Mouse (Mus musculus) MEL-GATA-1-ER (cell line): ENCODE measurements around the gene 1700025F22Rik.
"Not testable (repeated sequence)": the region's sequence is repeated elsewhere in the genome, so short reads cannot be mapped to it uniquely, and the experiment has no call there.

ENCODE experiments used
- DNase-seq: peaks from one replicate; pipeline ENCODE4 v3.0.0-alpha.2; 2012; ENCODE audit warnings: low read depth; ENCODE audit errors: extremely low read depth

Gene 1700025F22Rik

DNA sequence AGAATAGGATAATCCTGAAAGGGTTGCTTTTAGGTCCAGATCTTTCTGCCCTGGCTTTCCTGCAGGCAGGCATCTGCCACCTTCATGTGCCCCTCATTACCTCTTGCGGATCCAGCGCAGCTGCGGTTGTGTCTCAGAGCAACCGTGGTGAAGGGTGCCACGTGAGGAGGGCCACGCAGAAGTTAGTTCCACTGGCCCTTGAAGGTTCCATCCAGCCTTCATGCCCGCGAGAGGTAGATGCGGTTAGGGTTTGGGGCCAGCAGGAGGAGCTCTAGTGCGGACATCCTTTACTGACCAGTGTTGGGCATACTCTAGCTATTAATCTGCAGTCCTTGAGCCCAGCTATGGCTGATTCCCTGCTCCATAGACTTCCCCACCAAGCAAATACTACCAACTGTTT, at the start of gene 1700025F22Rik:
Gene 1700025F22Rik (minus strand): TSS at position 149 of the 400 bp plus-strand sequence.
- no peak for DNase-seq

DNA sequence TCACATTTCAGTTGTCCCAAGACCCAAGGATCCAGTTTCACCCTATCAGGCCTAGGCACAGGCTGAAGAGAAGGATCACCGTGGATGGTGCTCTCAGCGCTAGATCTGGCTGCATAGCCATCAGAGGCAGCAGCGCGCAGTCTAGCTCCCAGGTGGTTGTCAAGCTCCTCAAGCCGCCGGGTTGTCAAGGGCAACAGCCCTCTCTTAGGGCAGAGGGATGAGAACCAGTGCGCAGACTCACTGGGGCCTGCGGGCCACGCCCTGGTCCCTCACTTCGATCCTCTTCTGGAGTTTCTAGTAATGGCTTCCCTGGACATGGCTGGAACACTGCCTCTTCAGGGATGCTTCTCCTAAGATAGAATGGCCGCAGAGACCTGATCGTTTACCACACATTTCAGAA, 31.4 kb upstream of the 1700025F22Rik start, which contains the start of gene Ms4a13:
Gene Ms4a13 (minus strand): TSS at position 192 of the 400 bp plus-strand sequence.
- DNase-seq: no peak

DNA sequence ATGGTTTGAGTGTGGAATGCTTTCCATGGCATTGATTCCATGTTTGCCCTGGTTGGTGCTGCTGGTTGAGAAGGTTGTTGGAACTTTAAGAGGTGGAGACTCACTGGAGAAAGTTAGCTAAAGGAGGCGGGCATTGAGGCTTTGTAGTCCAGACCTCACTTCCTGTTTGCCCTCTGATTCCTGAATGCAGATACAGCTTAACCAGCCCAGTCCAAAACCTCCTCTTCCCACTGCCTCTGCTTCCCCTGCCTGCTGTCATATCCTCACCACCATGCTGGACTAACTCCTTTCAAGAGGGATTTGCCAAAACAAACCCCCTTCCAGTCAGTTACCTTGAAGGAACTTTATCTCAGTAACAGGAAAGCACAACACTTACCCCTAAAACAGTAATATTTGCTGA, 27.4 kb upstream of the 1700025F22Rik start:
- no peak for DNase-seq

DNA sequence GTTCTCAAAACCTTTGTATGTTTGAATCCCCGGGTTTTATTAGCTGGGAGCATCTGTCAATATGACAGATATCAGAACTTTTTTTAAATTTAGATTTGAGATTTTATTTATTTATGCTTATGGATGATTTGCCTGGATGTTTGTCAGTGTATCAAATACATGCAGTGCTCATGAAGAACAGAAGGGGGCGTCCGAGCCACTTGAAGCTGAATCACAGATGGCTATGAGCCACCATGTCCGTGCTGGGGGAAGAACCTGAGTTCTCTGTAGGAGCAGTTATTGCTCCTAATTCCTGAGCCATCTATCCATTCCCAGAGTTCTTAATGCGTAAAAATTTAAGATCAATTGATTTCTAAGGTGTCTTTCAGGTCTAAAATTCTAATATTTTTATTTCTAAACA, 19.0 kb upstream of the 1700025F22Rik start:
- DNase-seq: no peak

DNA sequence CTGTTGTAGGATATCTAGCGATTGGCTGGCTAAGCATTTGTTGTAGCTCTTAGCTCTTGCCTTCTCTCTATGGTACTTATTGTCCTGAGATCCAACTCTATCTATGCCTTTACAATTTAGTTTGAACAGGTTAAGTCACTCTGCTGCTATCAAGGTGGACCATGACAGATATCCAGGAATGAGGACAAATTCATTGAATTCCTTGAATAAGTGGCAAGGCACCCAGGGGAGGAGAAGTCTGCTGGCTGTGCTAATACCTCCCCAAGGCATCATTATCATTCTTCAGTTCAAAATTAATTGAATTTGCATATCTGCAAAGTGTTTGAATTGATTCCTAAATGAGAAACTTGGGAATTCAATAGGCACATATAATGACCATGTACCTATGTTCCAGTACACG, 12.3 kb upstream of the 1700025F22Rik start:
- no peak for DNase-seq

DNA sequence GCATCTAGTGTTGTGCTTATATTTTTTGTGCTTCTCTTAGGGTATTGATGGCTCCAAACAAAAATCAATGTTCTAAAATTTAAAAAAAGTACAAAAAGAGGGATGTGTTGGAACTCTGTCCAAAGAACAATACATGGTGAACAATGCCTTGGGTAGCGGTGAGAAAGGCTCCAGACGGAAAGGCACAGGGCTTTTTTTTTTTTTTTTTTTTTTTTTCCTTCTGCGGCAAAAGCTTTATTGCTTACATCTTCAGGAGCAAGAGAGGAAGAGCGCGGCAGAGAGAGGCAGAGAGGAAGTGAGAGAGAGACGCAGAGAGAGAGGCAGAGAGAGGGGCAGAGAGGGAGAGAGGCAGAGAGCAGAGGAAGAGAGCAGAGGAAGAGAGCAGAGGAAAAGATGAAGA, 7.2 kb downstream of the 1700025F22Rik start:
- DNase-seq: not testable (repeated sequence)

DNA sequence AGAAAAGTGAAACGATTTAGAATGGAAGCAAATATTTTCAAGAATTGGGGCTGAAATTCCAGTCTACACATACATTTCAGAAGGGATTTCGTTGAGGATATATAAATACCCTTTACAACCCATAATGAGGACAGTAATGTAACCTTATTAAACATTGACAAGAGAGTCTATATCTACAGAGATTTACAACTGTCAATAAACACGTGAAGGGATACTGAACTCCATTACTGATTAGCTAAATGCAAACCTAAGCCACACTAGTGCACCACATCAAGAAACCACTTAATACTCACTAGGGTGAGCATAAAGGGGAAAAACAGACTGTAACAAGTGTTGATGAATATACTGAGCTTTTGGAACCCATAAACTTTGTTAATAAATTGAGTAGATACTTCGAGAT, 29.8 kb downstream of the 1700025F22Rik start:
- DNase-seq: no peak

DNA sequence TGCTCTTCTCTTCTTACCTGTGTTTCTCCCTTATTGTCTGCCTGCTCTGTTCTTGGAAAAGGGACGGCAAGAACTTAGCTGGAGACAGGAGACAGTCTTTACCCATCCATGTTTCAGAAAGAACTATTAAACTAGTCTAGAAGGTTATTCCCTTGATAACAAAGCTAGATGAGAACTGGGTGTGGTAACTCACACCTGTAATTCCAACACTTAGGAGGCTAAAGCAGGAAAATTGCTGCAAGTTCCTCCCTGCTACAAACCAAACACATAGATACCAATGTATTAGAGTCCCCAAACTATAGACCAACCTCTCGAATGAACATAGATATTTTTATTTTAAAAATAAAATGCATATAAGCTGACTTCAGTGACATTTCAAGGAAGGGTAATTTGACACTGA, 30.3 kb downstream of the 1700025F22Rik start:
- no peak for DNase-seq

DNA sequence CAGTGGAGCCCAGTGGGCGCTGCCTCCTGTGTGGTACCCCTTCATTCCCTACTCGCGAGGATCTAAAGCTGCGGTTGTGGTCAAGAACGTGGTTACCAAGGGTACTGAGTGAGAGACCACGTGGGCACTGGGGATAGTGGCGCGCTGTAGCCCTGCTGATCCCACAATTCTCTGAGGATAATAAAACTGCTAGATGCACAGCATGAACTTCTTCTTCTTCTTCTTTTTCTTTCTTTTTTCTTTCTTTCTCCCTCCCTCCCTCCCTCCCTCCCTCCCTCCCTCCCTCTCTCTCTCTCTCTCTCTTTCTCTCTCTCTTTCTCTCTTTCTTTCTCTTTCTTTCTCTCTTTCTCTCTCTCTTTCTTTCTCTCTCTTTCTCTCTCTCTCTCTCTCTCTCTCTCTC, 34.3 kb downstream of the 1700025F22Rik start, which contains the start of gene 1700017D01Rik:
Gene 1700017D01Rik (minus strand): TSS at position 101 of the 400 bp plus-strand sequence.
- not testable (repeated sequence) for DNase-seq

DNA sequence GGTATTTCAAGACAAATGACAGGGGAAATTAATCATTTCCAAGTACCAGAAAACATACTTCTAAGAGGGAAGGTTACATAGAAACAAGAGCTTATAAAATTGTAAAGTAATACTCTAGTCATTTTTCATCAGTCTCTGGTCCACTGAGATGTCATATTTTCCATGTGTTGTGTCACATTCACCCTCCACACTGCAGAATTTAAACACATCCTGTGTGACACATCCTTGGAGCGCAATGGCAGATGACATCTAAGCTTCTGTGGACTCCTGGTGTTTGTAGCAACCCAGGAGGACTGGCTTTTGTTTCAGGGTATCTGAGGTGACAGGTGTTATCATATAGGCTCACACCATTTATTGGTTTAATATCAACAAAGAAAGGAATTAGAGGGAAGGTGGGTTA, 35.4 kb downstream of the 1700025F22Rik start:
- DNase-seq: no peak

DNA sequence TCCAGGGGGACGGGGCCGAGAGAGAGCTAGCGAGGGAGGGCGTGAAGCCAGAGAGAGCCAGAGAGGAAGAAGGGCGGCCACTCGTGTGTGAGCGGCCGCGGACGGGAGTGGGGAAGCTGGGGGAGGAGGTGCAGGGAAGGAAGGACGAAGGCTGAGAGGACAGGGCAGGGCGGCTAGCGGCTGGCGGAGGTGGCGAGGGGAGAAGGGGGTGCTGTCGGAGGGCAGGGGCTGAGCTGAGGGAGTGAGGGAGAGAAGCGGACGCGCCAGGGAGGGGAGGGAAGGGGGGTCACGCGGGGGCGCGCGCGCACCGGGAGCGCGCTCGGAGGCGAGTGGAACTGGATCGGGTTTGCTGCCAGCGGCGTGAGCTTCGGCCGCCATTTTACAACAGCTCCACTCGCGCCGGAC, 44.1 kb downstream of the 1700025F22Rik start:
- not testable (repeated sequence) for DNase-seq

DNA sequence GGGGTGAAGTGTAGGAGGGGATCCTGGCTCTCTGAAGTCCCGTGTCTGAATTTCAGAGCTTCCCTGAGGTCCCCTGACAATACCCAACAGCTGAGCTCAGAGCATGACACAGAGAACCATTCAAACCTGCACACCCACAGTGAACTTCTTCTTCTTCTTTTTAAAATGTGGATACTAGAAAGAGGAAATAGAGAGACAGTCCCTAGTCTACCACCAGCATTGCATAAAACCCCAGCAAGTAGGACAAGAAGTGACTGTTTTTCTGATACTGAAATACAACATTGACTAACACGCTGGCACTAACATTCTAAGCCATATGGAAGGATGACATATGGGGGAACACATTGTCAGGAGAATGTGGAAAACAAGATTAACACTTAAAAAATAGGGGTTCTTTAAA, 45.8 kb downstream of the 1700025F22Rik start:
- no peak for DNase-seq

DNA sequence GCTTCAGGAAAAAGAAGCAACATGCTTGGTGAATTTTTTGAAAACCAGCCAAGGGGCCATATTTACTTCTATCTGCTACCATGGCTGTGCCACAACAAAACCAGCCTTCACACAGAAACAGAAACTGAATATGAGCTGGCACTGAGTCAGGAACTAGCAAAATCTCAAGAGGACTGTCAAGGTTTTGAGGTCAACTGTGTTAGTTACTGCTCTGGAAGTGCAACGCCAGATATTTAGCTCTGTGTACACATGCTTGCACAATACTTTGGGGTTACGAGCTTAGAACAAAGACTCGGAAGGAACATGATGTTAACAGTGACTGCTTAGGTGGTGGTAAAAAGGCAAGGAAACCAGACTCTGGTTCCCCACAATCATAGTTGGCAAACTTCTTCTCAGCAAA, 57.4 kb downstream of the 1700025F22Rik start:
- DNase-seq: no peak

DNA sequence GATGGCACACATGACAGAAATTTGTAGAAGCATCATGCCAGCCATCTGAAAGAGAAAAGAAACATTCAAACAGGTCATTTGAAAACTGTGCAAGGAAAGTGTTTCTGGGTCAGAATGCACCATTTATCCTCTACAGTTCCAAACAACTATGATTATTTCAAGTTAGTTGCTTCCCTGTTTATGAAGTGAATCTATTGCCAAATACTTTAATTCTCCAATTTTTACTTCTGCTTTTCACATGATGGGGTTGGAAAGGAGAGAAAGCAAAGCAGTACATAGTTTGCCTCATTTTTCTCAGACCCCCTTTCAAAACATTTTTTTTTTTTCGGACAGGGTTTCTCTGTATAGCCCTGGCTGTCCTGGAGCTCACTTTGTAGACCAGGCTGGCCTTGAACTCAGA, 63.2 kb downstream of the 1700025F22Rik start:
- DNase-seq: no peak

DNA sequence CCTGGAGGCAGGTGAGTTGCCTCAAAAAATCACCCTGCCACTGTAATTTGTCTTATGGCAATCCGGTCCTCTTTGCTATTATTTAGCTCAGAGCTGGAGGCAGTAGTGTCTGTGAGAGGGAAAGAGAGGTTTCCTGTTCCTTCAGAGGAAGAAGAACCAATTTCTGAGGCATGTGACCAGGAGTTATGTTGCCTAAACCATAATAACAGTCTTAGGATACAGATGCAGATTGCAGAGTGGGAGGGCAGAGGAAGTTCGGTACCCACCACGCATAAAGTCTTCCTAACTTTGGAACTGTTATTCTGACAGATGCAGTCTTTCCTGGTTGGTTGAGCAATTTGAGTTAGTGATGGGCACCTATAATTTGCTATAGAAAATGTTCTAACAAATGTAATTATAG, 66.7 kb downstream of the 1700025F22Rik start:
- no peak for DNase-seq

DNA sequence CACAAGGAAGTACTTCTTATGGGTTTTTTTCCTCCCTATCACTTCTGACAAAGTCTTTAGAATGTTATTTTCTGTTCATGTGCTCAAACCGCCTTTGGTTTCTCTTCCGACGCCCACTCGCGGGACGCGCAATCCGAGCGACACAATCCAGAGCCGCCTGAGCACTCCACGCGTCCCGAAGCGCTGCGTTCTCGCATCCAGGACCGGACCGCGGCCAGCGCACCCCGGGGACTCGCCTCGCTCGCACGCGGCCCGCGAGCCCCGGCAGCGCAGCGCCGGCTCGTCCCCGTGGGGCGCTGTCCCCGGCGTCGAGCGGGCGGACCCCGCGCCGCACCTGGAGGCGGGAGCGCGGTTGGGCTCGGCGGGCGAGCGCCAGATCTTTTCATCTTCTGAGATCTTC, 73.0 kb downstream of the 1700025F22Rik start:
- not testable (repeated sequence) for DNase-seq
